Mouse (Mus musculus) intestine, postnatal 0 days (tissue): ENCODE data around the gene Srms. TPM values are rescaled to one million over a fixed set of nuclear protein-coding genes. Genes with fewer than 3 reads are reported as not detected.

Source experiments
- ATAC-seq: fragments of 200-750 bp; cut with Nextera tagmentation; 2 replicates; pipeline ENCODE4 v1.8.0; 2017; ENCODE audit warnings: mild to moderate bottlenecking, moderate TSS enrichment, moderate library complexity
- H3K27ac ChIP-seq: fragments of 300-500 bp; sonication (generic); 2 replicates; pipeline ENCODE4 v1.5.1; 2014; ENCODE audit warnings: mild to moderate bottlenecking, low read depth, low read length, moderate library complexity
- H3K27me3 ChIP-seq: fragments of 300-500 bp; sonication (generic); replicated peaks from 2 replicates; pipeline ENCODE4 v1.6.1; 2014; ENCODE audit warnings: low read length, mixed read lengths; ENCODE audit not compliant: control insufficient read depth, insufficient read depth
- H3K36me3 ChIP-seq: fragments of 300-500 bp; sonication (generic); 2 replicates; pipeline ENCODE4 v1.6.1; 2014; ENCODE audit warnings: mild to moderate bottlenecking, moderate library complexity; ENCODE audit not compliant: control insufficient read depth, insufficient read depth
- H3K4me1 ChIP-seq: fragments of 300-500 bp; sonication (generic); replicated peaks from 2 replicates; pipeline ENCODE4 v1.6.1; 2014; ENCODE audit warnings: antibody characterized with exemption, low read length, mixed read lengths; ENCODE audit not compliant: control insufficient read depth, insufficient read depth
- H3K4me2 ChIP-seq: fragments of 300-500 bp; sonication (generic); replicated peaks from 2 replicates; pipeline ENCODE4 v1.6.1; 2014; ENCODE audit warnings: low read depth, mild to moderate bottlenecking, moderate library complexity
- H3K4me3 ChIP-seq: fragments of 300-500 bp; sonication (generic); 2 replicates; pipeline ENCODE4 v1.5.1; 2014; ENCODE audit warnings: low read depth, low read length
- H3K9ac ChIP-seq: fragments of 300-500 bp; sonication (generic); 2 replicates; pipeline ENCODE4 v1.6.1; 2014; ENCODE audit warnings: mild to moderate bottlenecking, low read depth, low read length
- H3K9me3 ChIP-seq: fragments of 300-500 bp; sonication (generic); 2 replicates; pipeline ENCODE4 v1.6.1; 2016; ENCODE audit warnings: mixed run types; ENCODE audit not compliant: control insufficient read depth
- CTCF ChIP-seq: sonication (generic); IDR thresholded peaks from 2 replicates; pipeline ENCODE4 v1.5.1; 2016; ENCODE audit warnings: low read depth, mild to moderate bottlenecking, control low read depth, antibody characterized with exemption, moderate library complexity
- WGBS: fragments of 180-500 bp; shearing (Covaris S2); extraction: QIAGEN DNeasy Blood & Tissue Kit; methylation state at CpG from one replicate; pipeline ENCODE4 v1.1.7; 2014; 5-methylcytosine and 5-hydroxymethylcytosine counted together
- polyA plus RNA-seq: library from polyadenylated mRNA; unstranded; fragments of >200 nt; fragmentation: Nextera tagmentation; extraction: Ambion mirVana; gene quantifications from 2 replicates; pipeline ENCODE4 v1.2.1, GENCODE M21; 2015

Srms gene
- polyA plus RNA-seq, 1 experiment from 2014 or later = 0.17 TPM

- H3K36me3 ChIP-seq = no peaks in the 10 kb centered on the region
- ATAC-seq = no peak
- no peak overlapping the region for H3K4me3 ChIP-seq
- H3K9ac ChIP-seq = no peak overlapping the region
- TF ChIP-seq CTCF = no peak
- no peak overlapping the region for H3K27ac ChIP-seq
- 0 out of 2 replicates have a peak, but pooled peaks cover 4% of the 10 kb centered on the region for H3K27me3 ChIP-seq
- no peaks in the 10 kb centered on the region for H3K4me1 ChIP-seq
- H3K4me2 ChIP-seq = no peak overlapping the region
- H3K9me3 ChIP-seq = no peaks in the 10 kb centered on the region
- WGBS = 74% methylated on average over 5 of the region's 5 CpGs
These were observed 46.5 kb downstream of the Srms start for GRCm38 (mm10) chr2:181166469-181166868.

- H3K4me2 ChIP-seq = no peak overlapping the region
- WGBS = 70% methylated on average over 4 of the region's 4 CpGs
- no peaks in the 10 kb centered on the region for H3K9me3 ChIP-seq
- H3K9ac ChIP-seq = no peak overlapping the region
- no peak overlapping the region for H3K4me3 ChIP-seq
- no peak for TF ChIP-seq CTCF
- H3K27ac ChIP-seq = no peak overlapping the region
- no peak for ATAC-seq
- no peaks in the 10 kb centered on the region for H3K36me3 ChIP-seq
- H3K4me1 ChIP-seq = no peaks in the 10 kb centered on the region
- H3K27me3 ChIP-seq = peaks cover 23% of the 10 kb centered on the region
These were observed 52.2 kb downstream of the Srms start for GRCm38 (mm10) chr2:181160821-181161220.

- Histone ChIP-seq H3K9me3 (no peaks in the 10 kb centered on the region), H3K9ac (no peak overlapping the region), H3K27me3 (peaks cover 21% of the 10 kb centered on the region), H3K4me2 (no peak overlapping the region), H3K4me3 (no peak overlapping the region), H3K36me3 (no peaks in the 10 kb centered on the region), H3K4me1 (no peaks in the 10 kb centered on the region), H3K27ac (no peak overlapping the region)
- WGBS = 0% methylated on average over 2 of the region's 2 CpGs
- TF ChIP-seq CTCF = no peak
- no peak for ATAC-seq
These were observed 53.2 kb downstream of the Srms start for GRCm38 (mm10) chr2:181159771-181160170.

GRCm38 (mm10) chr2:181159091-181159514 lies 53.9 kb downstream of the Srms start:
- Histone ChIP-seq H3K4me2 (no peak overlapping the region), H3K4me3 (no peak overlapping the region), H3K27me3 (peaks cover 21% of the 10 kb centered on the region), H3K36me3 (no peaks in the 10 kb centered on the region), H3K27ac (no peak overlapping the region), H3K9me3 (no peaks in the 10 kb centered on the region), H3K9ac (no peak overlapping the region), H3K4me1 (no peaks in the 10 kb centered on the region)
- no peak for ATAC-seq
- WGBS = 41% methylated on average over 7 of the region's 7 CpGs
- TF ChIP-seq CTCF = no peak

GRCm38 (mm10) chr2:181158471-181158870 lies 54.5 kb downstream of the Srms start:
- no peak overlapping the region for H3K9ac ChIP-seq
- 85% methylated on average over 2 of the region's 2 CpGs for WGBS
- H3K4me3 ChIP-seq = no peak overlapping the region
- H3K4me2 ChIP-seq = no peak overlapping the region
- no peak overlapping the region for H3K27ac ChIP-seq
- no peaks in the 10 kb centered on the region for H3K9me3 ChIP-seq
- H3K27me3 ChIP-seq = peaks cover 21% of the 10 kb centered on the region
- H3K4me1 ChIP-seq = no peaks in the 10 kb centered on the region
- no peak for ATAC-seq
- no peaks in the 10 kb centered on the region for H3K36me3 ChIP-seq
- TF ChIP-seq CTCF = no peak

- no peaks in the 10 kb centered on the region for H3K36me3 ChIP-seq
- H3K4me3 ChIP-seq = no peak overlapping the region
- H3K4me1 ChIP-seq = no peaks in the 10 kb centered on the region
- H3K27ac ChIP-seq = no peak overlapping the region
- no peak overlapping the region for H3K9ac ChIP-seq
- H3K4me2 ChIP-seq = no peak overlapping the region
- no peak for TF ChIP-seq CTCF
- WGBS = 73% methylated on average over 6 of the region's 6 CpGs
- ATAC-seq = no peak
- no peaks in the 10 kb centered on the region for H3K9me3 ChIP-seq
- H3K27me3 ChIP-seq = peaks cover 21% of the 10 kb centered on the region
These were observed 55.2 kb downstream of the Srms start for GRCm38 (mm10) chr2:181157716-181158302.

- H3K27me3 ChIP-seq = peaks cover 21% of the 10 kb centered on the region
- TF ChIP-seq CTCF = no peak
- no peak overlapping the region for H3K27ac ChIP-seq
- H3K9ac ChIP-seq = no peak overlapping the region
- no peaks in the 10 kb centered on the region for H3K9me3 ChIP-seq
- H3K4me2 ChIP-seq = no peak overlapping the region
- no peaks in the 10 kb centered on the region for H3K36me3 ChIP-seq
- WGBS = 76% methylated on average over 4 of the region's 4 CpGs
- H3K4me3 ChIP-seq = no peak overlapping the region
- H3K4me1 ChIP-seq = no peaks in the 10 kb centered on the region
- ATAC-seq = no peak
These were observed 55.8 kb downstream of the Srms start for GRCm38 (mm10) chr2:181157180-181157579.
